Mouse (Mus musculus) embryonic facial prominence, embryonic 14.5 days (tissue): Measurements from ENCODE around the gene Arid1a. TPM values are rescaled to one million over a fixed set of nuclear protein-coding genes. Genes with fewer than 3 reads are reported as not detected.

Experiments
- ATAC-seq: fragments of 200-750 bp; cut with Nextera tagmentation; 2 replicates; pipeline ENCODE4 v1.8.0; 2017; ENCODE audit warnings: low read depth, moderate number of reproducible peaks, moderate TSS enrichment
- DNase-seq: peaks from one replicate; pipeline ENCODE4 v3.0.0-alpha.2; 2015; ENCODE audit warnings: low spot score
- H3K27ac ChIP-seq: fragments of 300-500 bp; sonication (generic); replicated peaks from 2 replicates; pipeline ENCODE4 v1.5.1; 2014; ENCODE audit warnings: low read depth, mild to moderate bottlenecking, low read length, moderate library complexity
- H3K27me3 ChIP-seq: fragments of 300-500 bp; sonication (generic); replicated peaks from 2 replicates; pipeline ENCODE4 v1.6.1; 2014; ENCODE audit warnings: low read length; ENCODE audit not compliant: control insufficient read depth, insufficient read depth
- H3K36me3 ChIP-seq: fragments of 300-500 bp; sonication (generic); 2 replicates; pipeline ENCODE4 v1.6.1; 2014; ENCODE audit warnings: low read length, mixed read lengths; ENCODE audit not compliant: control insufficient read depth, insufficient read depth
- H3K4me1 ChIP-seq: fragments of 300-500 bp; sonication (generic); 2 replicates; pipeline ENCODE4 v1.6.1; 2014; ENCODE audit warnings: antibody characterized with exemption, low read length; ENCODE audit not compliant: control insufficient read depth, insufficient read depth
- H3K4me2 ChIP-seq: fragments of 300-500 bp; sonication (generic); 2 replicates; pipeline ENCODE4 v1.6.1; 2014; ENCODE audit warnings: low read depth, mild to moderate bottlenecking, low read length, moderate library complexity, mixed read lengths
- H3K4me3 ChIP-seq: fragments of 300-500 bp; sonication (generic); 2 replicates; pipeline ENCODE4 v1.5.1; 2014; ENCODE audit warnings: low read depth, mild to moderate bottlenecking, low read length
- H3K9ac ChIP-seq: fragments of 300-500 bp; sonication (generic); 2 replicates; pipeline ENCODE4 v1.6.1; 2014; ENCODE audit warnings: low read depth, mild to moderate bottlenecking, low read length, moderate library complexity, mixed read lengths
- H3K9me3 ChIP-seq: fragments of 300-500 bp; sonication (generic); 2 replicates; pipeline ENCODE4 v1.6.1; 2016; ENCODE audit warnings: low read length; ENCODE audit not compliant: control insufficient read depth
- WGBS: fragments of 180-500 bp; shearing (Covaris S2); extraction: QIAGEN DNeasy Blood & Tissue Kit; methylation state at CpG from one replicate; pipeline ENCODE4 v1.1.7; 2014; 5-methylcytosine and 5-hydroxymethylcytosine counted together
- polyA plus RNA-seq: library from polyadenylated mRNA; unstranded; fragments of >200 nt; fragmentation: Nextera tagmentation; extraction: Ambion mirVana; gene quantifications from 2 replicates; pipeline ENCODE4 v1.2.1, GENCODE M21; 2014

Arid1a gene
- polyA plus RNA-seq, 1 experiment from 2014 or later = 29.1 TPM

- H3K36me3 ChIP-seq = peaks cover 100% of the 10 kb centered on the region
- H3K4me1 ChIP-seq = peaks cover 7% of the 10 kb centered on the region; the same call in 1 of the 2 replicates
- H3K9ac ChIP-seq = no peak overlapping the region
- H3K27ac ChIP-seq = peak overlapping the region; percentile 22; the same call in 1 of the 2 replicates
- H3K9me3 ChIP-seq = no peaks in the 10 kb centered on the region
- 19% methylated on average over 5 of the region's 5 CpGs for WGBS
- no peaks in the 10 kb centered on the region for H3K27me3 ChIP-seq
- H3K4me2 ChIP-seq = no peak overlapping the region
- DNase-seq (peak; percentile 72), ATAC-seq (no peak)
- no peak overlapping the region for H3K4me3 ChIP-seq
These were observed 66.3 kb downstream of the Arid1a start for GRCm38 (mm10) chr4:133690252-133690651.

- H3K9me3 ChIP-seq = no peaks in the 10 kb centered on the region
- ATAC-seq (peak; percentile 35; the same call in 1 of the 2 replicates), DNase-seq (peak; percentile 75)
- H3K27me3 ChIP-seq = no peaks in the 10 kb centered on the region
- no peak overlapping the region for H3K4me3 ChIP-seq
- no peak overlapping the region for H3K27ac ChIP-seq
- peaks cover 98% of the 10 kb centered on the region for H3K36me3 ChIP-seq
- peaks cover 7% of the 10 kb centered on the region; the same call in 1 of the 2 replicates for H3K4me1 ChIP-seq
- 62% methylated on average over 7 of the region's 7 CpGs for WGBS
- no peak overlapping the region for H3K9ac ChIP-seq
- no peak overlapping the region for H3K4me2 ChIP-seq
These were observed 68.0 kb downstream of the Arid1a start for GRCm38 (mm10) chr4:133688417-133689067.

- no peak for DNase-seq
- Histone ChIP-seq H3K27me3 (no peaks in the 10 kb centered on the region), H3K9me3 (no peaks in the 10 kb centered on the region), H3K27ac (no peak overlapping the region), H3K4me2 (no peak overlapping the region), H3K36me3 (peaks cover 98% of the 10 kb centered on the region), H3K4me3 (no peak overlapping the region), H3K9ac (no peak overlapping the region), H3K4me1 (peaks cover 7% of the 10 kb centered on the region; the same call in 1 of the 2 replicates)
- ATAC-seq = no peak
- WGBS = 89% methylated on average over 5 of the region's 5 CpGs
These were observed 69.4 kb downstream of the Arid1a start for GRCm38 (mm10) chr4:133687126-133687525.

GRCm38 (mm10) chr4:133686512-133686911 lies 70.1 kb downstream of the Arid1a start:
- 90% methylated on average over 11 of the region's 11 CpGs for WGBS
- Histone ChIP-seq H3K4me3 (no peak overlapping the region), H3K27me3 (no peaks in the 10 kb centered on the region), H3K4me2 (no peak overlapping the region), H3K4me1 (peaks cover 7% of the 10 kb centered on the region; the same call in 1 of the 2 replicates), H3K27ac (no peak overlapping the region), H3K36me3 (peaks cover 98% of the 10 kb centered on the region), H3K9me3 (no peaks in the 10 kb centered on the region), H3K9ac (no peak overlapping the region)
- ATAC-seq (no peak), DNase-seq (no peak)

- Histone ChIP-seq H3K27me3 (no peaks in the 10 kb centered on the region), H3K27ac (no peak overlapping the region), H3K4me2 (no peak overlapping the region), H3K9me3 (no peaks in the 10 kb centered on the region), H3K9ac (no peak overlapping the region), H3K4me1 (peaks cover 9% of the 10 kb centered on the region; the same call in 1 of the 2 replicates), H3K36me3 (peaks cover 66% of the 10 kb centered on the region), H3K4me3 (no peak overlapping the region)
- ATAC-seq = no peak
- 88% methylated on average over 14 of the region's 14 CpGs for WGBS
- no peak for DNase-seq
These were observed 76.3 kb downstream of the Arid1a start for GRCm38 (mm10) chr4:133680206-133680786.

- H3K27me3 ChIP-seq = no peaks in the 10 kb centered on the region
- H3K4me3 ChIP-seq = no peak overlapping the region
- no peaks in the 10 kb centered on the region for H3K9me3 ChIP-seq
- peaks cover 59% of the 10 kb centered on the region for H3K36me3 ChIP-seq
- H3K4me2 ChIP-seq = no peak overlapping the region
- no peak overlapping the region; the same call in 1 of the 2 replicates for H3K27ac ChIP-seq
- peaks cover 10% of the 10 kb centered on the region; the same call in 1 of the 2 replicates for H3K4me1 ChIP-seq
- ATAC-seq = no peak
- WGBS = 67% methylated on average over 7 of the region's 7 CpGs
- H3K9ac ChIP-seq = no peak overlapping the region
- DNase-seq = no peak
These were observed 76.9 kb downstream of the Arid1a start for GRCm38 (mm10) chr4:133679629-133680028.

- peaks cover 38% of the 10 kb centered on the region for H3K36me3 ChIP-seq
- peaks cover 25% of the 10 kb centered on the region for H3K4me1 ChIP-seq
- no peak overlapping the region for H3K9ac ChIP-seq
- H3K4me2 ChIP-seq = no peak overlapping the region
- no peak overlapping the region for H3K4me3 ChIP-seq
- H3K27me3 ChIP-seq = no peaks in the 10 kb centered on the region
- DNase-seq (no peak), ATAC-seq (no peak)
- 86% methylated on average over 7 of the region's 7 CpGs for WGBS
- no peaks in the 10 kb centered on the region for H3K9me3 ChIP-seq
- no peak overlapping the region for H3K27ac ChIP-seq
These were observed 79.3 kb downstream of the Arid1a start for GRCm38 (mm10) chr4:133677266-133677665.

GRCm38 (mm10) chr4:133676189-133676588 lies 80.4 kb downstream of the Arid1a start:
- WGBS = 34% methylated on average over 3 of the region's 3 CpGs
- H3K4me2 ChIP-seq = no peak overlapping the region
- peaks cover 27% of the 10 kb centered on the region for H3K36me3 ChIP-seq
- H3K4me1 ChIP-seq = peaks cover 25% of the 10 kb centered on the region
- ATAC-seq (no peak), DNase-seq (no peak)
- no peak overlapping the region for H3K4me3 ChIP-seq
- no peaks in the 10 kb centered on the region for H3K27me3 ChIP-seq
- H3K9me3 ChIP-seq = no peaks in the 10 kb centered on the region
- H3K9ac ChIP-seq = no peak overlapping the region
- H3K27ac ChIP-seq = peak overlapping the region; percentile 55; the same call in 1 of the 2 replicates
